Mouse (Mus musculus) embryonic facial prominence, embryonic 12.5 days (tissue): ENCODE results near the gene Ralb. TPM values are rescaled to one million over a fixed set of nuclear protein-coding genes. Genes with fewer than 3 reads are reported as not detected.

Experiments
- ATAC-seq: fragments of 200-750 bp; cut with Nextera tagmentation; 2 replicates; pipeline ENCODE4 v1.8.0; 2017; ENCODE audit not compliant: insufficient number of reproducible peaks, insufficient read depth, low FRiP score, low TSS enrichment
- H3K27ac ChIP-seq: fragments of 300-500 bp; sonication (generic); 2 replicates; pipeline ENCODE4 v1.5.1; 2016; ENCODE audit warnings: mild to moderate bottlenecking
- H3K27me3 ChIP-seq: fragments of 300-500 bp; sonication (generic); 2 replicates; pipeline ENCODE4 v1.6.1; 2016; ENCODE audit warnings: mild to moderate bottlenecking, moderate library complexity
- H3K36me3 ChIP-seq: fragments of 300-500 bp; sonication (generic); 2 replicates; pipeline ENCODE4 v1.6.1; 2016; ENCODE audit warnings: mild to moderate bottlenecking
- H3K4me1 ChIP-seq: fragments of 300-500 bp; sonication (generic); 2 replicates; pipeline ENCODE4 v1.6.1; 2016
- H3K4me2 ChIP-seq: fragments of 300-500 bp; sonication (generic); replicated peaks from 2 replicates; pipeline ENCODE4 v1.6.1; 2016; ENCODE audit warnings: mild to moderate bottlenecking, moderate library complexity
- H3K4me3 ChIP-seq: fragments of 300-500 bp; sonication (generic); 2 replicates; pipeline ENCODE4 v1.5.1; 2016; ENCODE audit warnings: mild to moderate bottlenecking
- H3K9ac ChIP-seq: fragments of 300-500 bp; sonication (generic); 2 replicates; pipeline ENCODE4 v1.6.1; 2016; ENCODE audit warnings: mild to moderate bottlenecking, moderate library complexity
- H3K9me3 ChIP-seq: fragments of 300-500 bp; sonication (generic); 2 replicates; pipeline ENCODE4 v1.6.1; 2016; ENCODE audit warnings: mild to moderate bottlenecking, moderate library complexity
- WGBS: fragments of 180-500 bp; shearing (Covaris S2); methylation state at CpG from one replicate; pipeline ENCODE4 v1.1.7; 2016; 5-methylcytosine and 5-hydroxymethylcytosine counted together
- polyA plus RNA-seq: library from polyadenylated mRNA; unstranded; fragments of >200 nt; fragmentation: Nextera tagmentation; extraction: Ambion mirVana; gene quantifications from 2 replicates; pipeline ENCODE4 v1.2.1, GENCODE M21; 2016

The Ralb gene
- polyA plus RNA-seq, 1 experiment from 2014 or later, result 131 TPM

GRCm38 (mm10) chr1:119540836-119541557, 36.4 kb upstream of the Ralb start:
- Histone ChIP-seq H3K27ac (peak overlapping the region; percentile 42; the same call in 1 of the 2 replicates), H3K36me3 (no peaks in the 10 kb centered on the region), H3K27me3 (no peaks in the 10 kb centered on the region), H3K4me3 (no peak overlapping the region), H3K4me2 (no peak overlapping the region), H3K4me1 (0 out of 2 replicates have a peak, but pooled peaks cover 4% of the 10 kb centered on the region), H3K9me3 (no peaks in the 10 kb centered on the region), H3K9ac (no peak overlapping the region)
- WGBS, result 73% methylated on average over 9 of the region's 9 CpGs
- peak; percentile 72; the same call in 1 of the 2 replicates for ATAC-seq

- Histone ChIP-seq H3K27ac (no peak overlapping the region), H3K27me3 (no peaks in the 10 kb centered on the region), H3K4me1 (0 out of 2 replicates have a peak, but pooled peaks cover 4% of the 10 kb centered on the region), H3K4me2 (no peak overlapping the region), H3K36me3 (no peaks in the 10 kb centered on the region), H3K9me3 (no peaks in the 10 kb centered on the region), H3K9ac (no peak overlapping the region), H3K4me3 (no peak overlapping the region)
- WGBS, result 71% methylated on average over 2 of the region's 2 CpGs
- ATAC-seq, result no peak
Observed at GRCm38 (mm10) chr1:119539252-119539651, 34.7 kb upstream of the Ralb start.

GRCm38 (mm10) chr1:119537651-119538050, 33.1 kb upstream of the Ralb start:
- Histone ChIP-seq H3K36me3 (no peaks in the 10 kb centered on the region), H3K4me3 (no peak overlapping the region), H3K4me2 (no peak overlapping the region), H3K4me1 (0 out of 2 replicates have a peak, but pooled peaks cover 4% of the 10 kb centered on the region), H3K9ac (no peak overlapping the region), H3K27me3 (no peaks in the 10 kb centered on the region), H3K27ac (no peak overlapping the region), H3K9me3 (no peaks in the 10 kb centered on the region)
- ATAC-seq, result no peak
- WGBS, result 89% methylated on average over 6 of the region's 6 CpGs

- H3K9me3 ChIP-seq, result no peaks in the 10 kb centered on the region
- H3K4me3 ChIP-seq, result no peak overlapping the region
- no peak overlapping the region for H3K9ac ChIP-seq
- no peak for ATAC-seq
- H3K4me2 ChIP-seq, result no peak overlapping the region
- H3K4me1 ChIP-seq, result no peaks in the 10 kb centered on the region
- H3K36me3 ChIP-seq, result no peaks in the 10 kb centered on the region
- no peak overlapping the region for H3K27ac ChIP-seq
- H3K27me3 ChIP-seq, result no peaks in the 10 kb centered on the region
- 81% methylated on average over 2 of the region's 2 CpGs for WGBS
Observed at GRCm38 (mm10) chr1:119536122-119536521, 31.5 kb upstream of the Ralb start.

GRCm38 (mm10) chr1:119534341-119534740, 29.7 kb upstream of the Ralb start:
- H3K27me3 ChIP-seq, result no peaks in the 10 kb centered on the region
- H3K4me1 ChIP-seq, result no peaks in the 10 kb centered on the region
- H3K9ac ChIP-seq, result no peak overlapping the region
- no peak for ATAC-seq
- H3K4me3 ChIP-seq, result no peak overlapping the region
- H3K9me3 ChIP-seq, result no peaks in the 10 kb centered on the region
- H3K36me3 ChIP-seq, result no peaks in the 10 kb centered on the region
- WGBS, result 95% methylated on average over 5 of the region's 5 CpGs
- H3K4me2 ChIP-seq, result no peak overlapping the region
- no peak overlapping the region for H3K27ac ChIP-seq

GRCm38 (mm10) chr1:119533093-119533805, 28.7 kb upstream of the Ralb start:
- Histone ChIP-seq H3K36me3 (peaks cover 11% of the 10 kb centered on the region), H3K27me3 (no peaks in the 10 kb centered on the region), H3K27ac (no peak overlapping the region), H3K4me1 (no peaks in the 10 kb centered on the region), H3K9me3 (no peaks in the 10 kb centered on the region), H3K4me2 (no peak overlapping the region), H3K4me3 (no peak overlapping the region), H3K9ac (no peak overlapping the region)
- ATAC-seq, result peak; percentile 29; the same call in 1 of the 2 replicates
- WGBS, result 80% methylated on average over 18 of the region's 18 CpGs

- Histone ChIP-seq H3K9ac (no peak overlapping the region), H3K9me3 (0 out of 2 replicates have a peak, but pooled peaks cover 4% of the 10 kb centered on the region), H3K27me3 (no peaks in the 10 kb centered on the region), H3K27ac (no peak overlapping the region), H3K4me1 (no peaks in the 10 kb centered on the region; the same call in 1 of the 2 replicates), H3K36me3 (peaks cover 20% of the 10 kb centered on the region), H3K4me2 (no peak overlapping the region), H3K4me3 (no peak overlapping the region)
- WGBS, result 89% methylated on average over 6 of the region's 6 CpGs
- no peak for ATAC-seq
Observed at GRCm38 (mm10) chr1:119532165-119532564, 27.6 kb upstream of the Ralb start.

- no peak overlapping the region for H3K4me3 ChIP-seq
- 0 out of 2 replicates have a peak, but pooled peaks cover 9% of the 10 kb centered on the region for H3K9me3 ChIP-seq
- 93% methylated on average over 13 of the region's 13 CpGs for WGBS
- H3K27me3 ChIP-seq, result no peaks in the 10 kb centered on the region
- no peak overlapping the region for H3K4me2 ChIP-seq
- no peak overlapping the region for H3K27ac ChIP-seq
- peaks cover 25% of the 10 kb centered on the region for H3K36me3 ChIP-seq
- H3K9ac ChIP-seq, result no peak overlapping the region
- ATAC-seq, result no peak
- peaks cover 8% of the 10 kb centered on the region for H3K4me1 ChIP-seq
Observed at GRCm38 (mm10) chr1:119530941-119531340, 26.3 kb upstream of the Ralb start.

GRCm38 (mm10) chr1:119525689-119526591, 21.3 kb upstream of the Ralb start, which contains the start of gene Tmem185b:
Gene Tmem185b, plus strand, starts transcription at chr1:119526160.
- H3K4me1 ChIP-seq, result peaks cover 18% of the 10 kb centered on the region
- 2% methylated on average over 80 of the region's 82 CpGs for whole genome bisulfite sequencing
- peak within 1 kb of the TSS; percentile 74 for H3K4me2 ChIP-seq
- 0 out of 2 replicates have a peak, but pooled peaks cover 9% of the 10 kb centered on the region for H3K9me3 ChIP-seq
- peak within 1 kb of the TSS; percentile 61 for H3K9ac ChIP-seq
- ATAC-seq, result peak; percentile 95
- H3K36me3 ChIP-seq, result peaks cover 25% of the 10 kb centered on the region
- H3K27ac ChIP-seq, result peak within 1 kb of the TSS; percentile 65
- H3K27me3 ChIP-seq, result no peaks in the 10 kb centered on the region
- peak within 1 kb of the TSS; percentile 47 for H3K4me3 ChIP-seq

- Histone ChIP-seq H3K36me3 (peaks cover 25% of the 10 kb centered on the region), H3K27me3 (no peaks in the 10 kb centered on the region), H3K4me2 (peak overlapping the region; percentile 74), H3K27ac (0 out of 2 replicates have a peak overlapping the region, but pooled peaks have one; percentile 38), H3K4me3 (peak overlapping the region; percentile 47), H3K9ac (peak overlapping the region; percentile 61), H3K4me1 (peaks cover 18% of the 10 kb centered on the region), H3K9me3 (0 out of 2 replicates have a peak, but pooled peaks cover 9% of the 10 kb centered on the region)
- 15% methylated on average over 5 of the region's 5 CpGs for WGBS
- no peak for ATAC-seq
Observed at GRCm38 (mm10) chr1:119525004-119525444, 20.4 kb upstream of the Ralb start.

GRCm38 (mm10) chr1:119523826-119524225, 19.2 kb upstream of the Ralb start:
- Histone ChIP-seq H3K9me3 (0 out of 2 replicates have a peak, but pooled peaks cover 9% of the 10 kb centered on the region), H3K4me2 (no peak overlapping the region), H3K4me3 (no peak overlapping the region), H3K9ac (no peak overlapping the region), H3K36me3 (peaks cover 20% of the 10 kb centered on the region), H3K4me1 (peaks cover 20% of the 10 kb centered on the region), H3K27me3 (no peaks in the 10 kb centered on the region), H3K27ac (no peak overlapping the region)
- ATAC-seq, result no peak
- 88% methylated on average over 7 of the region's 7 CpGs for whole genome bisulfite sequencing
